Mouse (Mus musculus) liver, adult (tissue): ENCODE data around the gene Gm20388.

Experiments used
- GATA4 ChIP-seq: IDR thresholded peaks from 2 replicates; pipeline ENCODE4 v1.6.1; 2014; ENCODE audit warnings: mild to moderate bottlenecking, low read length; ENCODE audit not compliant: insufficient replicate concordance

The Gm20388 gene

DNA sequence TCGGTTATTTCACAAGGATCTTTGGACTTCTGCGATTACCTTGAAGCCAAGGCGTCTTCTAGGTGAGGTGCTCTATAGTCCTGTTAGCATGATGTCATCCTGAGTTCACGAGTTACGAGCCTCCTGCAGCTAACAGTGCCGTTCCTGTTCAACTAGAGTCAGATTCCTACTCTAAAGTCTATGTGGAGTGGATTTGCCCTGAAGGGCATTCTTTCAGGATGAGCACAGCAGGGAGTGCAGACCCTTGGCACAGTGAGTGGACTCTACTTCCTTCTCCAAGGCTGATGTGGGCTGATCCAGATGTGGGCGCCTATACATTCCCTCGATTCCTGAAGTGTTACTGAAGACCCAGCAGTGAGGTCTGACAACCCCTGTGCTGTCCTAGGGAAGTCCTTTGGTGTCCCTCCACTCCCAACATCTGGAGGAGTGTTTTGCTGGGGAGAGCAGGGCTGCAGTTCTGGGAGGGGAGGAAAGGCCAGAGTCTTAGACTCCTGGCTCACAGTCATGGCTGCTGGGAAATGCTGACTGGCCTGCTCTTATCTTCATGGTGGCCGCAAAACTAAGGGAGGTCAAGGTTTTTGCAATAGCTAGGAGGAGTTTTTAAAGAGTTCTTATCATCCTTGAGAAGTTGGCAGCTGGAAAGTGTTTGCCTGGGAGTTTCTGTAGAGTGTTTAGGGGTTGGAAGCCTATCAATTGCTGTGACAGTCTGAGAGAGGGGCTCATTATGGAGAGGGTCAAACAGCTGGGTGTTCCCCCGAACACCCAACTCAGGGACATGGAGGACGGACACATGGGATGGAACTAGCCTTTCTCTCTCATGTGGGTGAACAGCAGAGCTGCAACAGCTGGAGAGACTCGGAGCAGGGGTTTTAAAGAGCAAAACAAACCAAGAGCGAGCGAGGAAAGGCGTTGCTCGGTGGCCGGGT, 3737.9 kb downstream of the Gm20388 start:
- TF ChIP-seq GATA4, result no peak

DNA sequence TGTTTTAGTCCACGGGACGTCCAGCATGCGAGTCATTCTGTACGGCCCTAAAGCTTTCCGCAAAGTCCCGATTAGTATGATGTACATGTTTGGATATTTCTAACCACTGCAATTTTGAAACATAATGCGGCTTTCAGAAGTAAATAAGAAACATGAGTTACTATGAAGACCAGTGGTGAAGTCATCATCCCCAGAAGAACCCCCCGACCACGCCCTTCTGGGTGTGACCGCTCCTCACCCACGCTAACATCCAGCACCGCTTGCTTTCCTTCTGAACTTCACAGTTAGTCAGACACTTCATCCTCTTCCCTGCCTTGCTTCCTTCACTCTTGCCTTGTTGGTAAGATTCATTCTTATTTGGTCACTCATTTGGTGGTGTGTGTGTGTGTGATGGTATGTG, 3738.8 kb downstream of the Gm20388 start:
- no peak for TF ChIP-seq GATA4

DNA sequence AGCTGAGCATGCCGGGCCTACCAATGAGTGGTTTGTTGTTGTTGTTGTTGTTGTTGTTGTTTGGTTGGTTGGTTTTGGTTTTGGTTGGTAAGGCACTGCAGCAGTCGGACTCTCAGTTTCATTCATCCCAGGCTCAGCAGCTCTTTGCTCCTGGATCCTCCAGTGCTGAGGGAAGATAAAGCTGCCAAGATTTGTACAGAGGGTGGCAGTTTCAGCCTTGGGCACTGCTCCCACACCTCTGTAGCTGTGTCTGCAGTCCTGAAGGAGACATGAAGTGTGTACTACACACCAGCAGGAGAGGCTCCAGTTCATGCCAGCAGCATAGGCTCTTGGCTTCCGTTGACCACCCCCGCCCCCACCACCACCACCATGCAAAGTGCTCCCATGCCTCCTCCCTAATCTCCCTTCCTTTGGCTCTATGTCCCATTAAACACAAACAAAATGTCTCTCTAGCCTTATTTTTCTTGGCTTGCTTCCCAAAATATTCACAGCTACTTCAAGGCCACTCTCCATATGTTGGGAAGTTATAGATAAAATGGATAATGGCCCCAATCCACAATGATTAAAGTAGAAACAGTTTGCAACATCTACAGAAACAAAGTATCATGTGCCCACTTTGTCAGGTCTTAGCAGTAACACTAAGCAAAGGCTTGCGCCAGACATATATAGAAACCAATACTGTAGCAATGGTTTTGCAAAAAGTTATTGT, 3740.9 kb downstream of the Gm20388 start:
- no peak for TF ChIP-seq GATA4

DNA sequence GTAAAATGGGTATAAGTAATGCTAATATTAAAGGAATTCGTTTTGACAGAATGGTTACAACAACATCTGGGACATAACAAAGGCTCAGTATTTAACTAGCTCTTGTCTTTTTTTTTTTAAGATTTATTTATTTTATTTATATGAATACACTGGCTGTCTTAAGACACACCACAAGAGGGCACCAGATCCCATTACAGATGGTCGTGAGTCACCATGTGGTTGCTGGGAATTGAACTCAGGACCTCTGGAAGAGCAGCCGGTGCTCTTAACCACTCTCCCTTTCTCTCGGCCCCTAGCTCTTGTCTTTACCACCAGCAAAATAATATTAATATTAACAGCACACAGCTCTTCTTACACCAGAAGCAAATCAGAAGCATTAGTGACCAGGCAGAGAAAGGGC, 3742.0 kb downstream of the Gm20388 start:
- TF ChIP-seq GATA4, result no peak

DNA sequence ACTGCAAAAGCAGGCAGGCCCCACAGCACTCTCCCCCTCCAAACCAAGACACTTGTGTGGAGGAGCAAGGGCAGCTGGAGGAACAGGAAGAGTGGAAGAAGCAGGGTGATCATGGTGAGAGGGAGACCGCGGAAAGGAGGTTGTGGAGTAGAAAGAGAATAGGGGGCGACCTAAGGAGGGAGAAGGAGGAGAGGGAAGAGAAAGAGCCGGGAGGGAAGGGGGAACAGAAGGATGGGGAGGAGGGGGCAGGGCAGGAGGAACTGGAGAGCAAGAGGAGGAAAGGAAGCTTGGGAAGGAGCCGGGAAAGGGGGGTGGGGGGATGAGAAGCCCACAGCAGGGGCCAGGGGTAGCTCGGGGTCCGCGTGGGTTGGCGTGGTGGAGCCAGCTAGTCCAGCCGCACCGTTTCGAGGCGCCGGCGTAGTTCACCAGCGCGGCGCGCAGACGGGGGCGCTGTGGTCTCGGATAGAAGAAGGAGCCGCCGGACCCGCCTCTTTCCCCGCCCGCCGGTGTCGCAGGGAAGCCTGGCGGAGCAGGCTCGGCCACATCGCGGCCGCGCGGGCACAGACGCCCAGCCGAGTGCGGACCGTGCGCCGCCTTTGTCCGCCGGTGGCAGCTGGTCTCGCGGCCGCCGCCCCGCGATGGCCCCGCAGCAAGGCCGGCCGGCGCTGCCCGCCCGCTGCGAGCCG, 3742.8 kb downstream of the Gm20388 start, which contains the start of gene Rhou:
Rhou (plus strand) TSS at position 622 of the 686 bp plus-strand sequence.
- no peak for TF ChIP-seq GATA4

DNA sequence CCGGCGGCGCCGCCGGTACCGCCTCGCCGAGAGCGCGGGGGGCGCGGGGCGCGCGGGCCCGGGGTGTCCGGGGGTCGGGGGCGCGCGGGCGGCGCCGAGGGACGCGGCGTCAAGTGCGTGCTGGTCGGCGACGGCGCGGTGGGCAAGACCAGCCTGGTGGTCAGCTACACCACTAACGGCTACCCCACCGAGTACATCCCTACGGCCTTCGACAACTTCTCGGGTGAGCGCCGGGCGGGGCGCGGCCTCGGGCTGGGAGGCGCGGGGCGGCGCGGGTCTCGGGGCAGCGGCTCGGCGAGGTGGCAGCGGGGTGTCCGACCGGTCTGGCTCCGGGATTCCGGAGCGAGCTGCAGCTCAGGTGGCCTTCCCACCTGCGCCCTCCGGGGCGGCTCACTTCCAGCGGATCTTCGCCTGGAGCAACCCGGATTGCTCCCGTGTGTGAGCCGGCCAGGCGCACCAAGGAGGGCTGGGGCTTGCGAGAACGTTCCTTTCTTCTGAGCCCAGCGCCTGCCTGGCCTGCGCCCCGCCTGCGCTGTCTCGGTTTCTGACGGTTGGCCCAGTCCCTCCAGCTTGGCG, 3743.4 kb downstream of the Gm20388 start:
- TF ChIP-seq GATA4, result no peak

DNA sequence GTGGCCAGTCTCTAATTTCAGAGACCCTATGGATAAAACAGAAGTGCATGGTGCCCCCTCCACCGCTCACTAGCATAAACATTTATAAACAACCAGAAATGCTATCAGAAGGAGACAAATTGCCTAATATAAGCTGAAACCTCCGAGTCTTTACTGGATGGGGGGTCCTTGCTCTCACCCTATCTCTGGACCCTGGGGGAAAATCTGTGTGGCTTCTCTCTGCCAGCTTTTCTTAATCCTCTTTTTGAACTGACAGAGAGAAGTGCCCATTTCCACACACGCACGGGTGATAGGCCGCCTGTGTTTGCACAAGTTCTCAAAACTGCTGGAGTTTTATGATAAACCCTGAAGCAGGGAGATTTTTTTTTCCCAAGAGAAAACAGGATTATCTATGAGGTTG, 3744.1 kb downstream of the Gm20388 start:
- no peak for TF ChIP-seq GATA4

DNA sequence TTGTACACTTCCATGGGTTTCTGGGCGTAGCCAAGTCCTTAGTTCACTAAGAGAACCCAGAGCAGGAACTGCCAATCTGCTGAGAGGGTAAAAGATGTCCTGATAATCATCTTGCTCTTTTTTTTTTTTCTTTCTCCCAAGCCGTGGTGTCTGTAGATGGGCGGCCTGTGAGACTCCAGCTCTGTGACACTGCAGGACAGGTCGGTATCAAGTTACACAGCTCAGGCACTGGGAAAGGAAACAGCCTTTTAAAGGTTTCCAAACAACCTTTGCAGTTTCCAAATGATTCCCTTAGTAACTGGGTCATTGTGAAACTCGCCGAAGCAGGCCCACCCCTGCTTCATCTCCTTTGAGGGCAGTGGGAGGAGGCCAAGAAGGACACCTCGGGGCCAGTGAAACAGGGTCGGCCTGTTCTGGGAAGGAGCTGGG, 3744.7 kb downstream of the Gm20388 start:
- no peak for TF ChIP-seq GATA4

DNA sequence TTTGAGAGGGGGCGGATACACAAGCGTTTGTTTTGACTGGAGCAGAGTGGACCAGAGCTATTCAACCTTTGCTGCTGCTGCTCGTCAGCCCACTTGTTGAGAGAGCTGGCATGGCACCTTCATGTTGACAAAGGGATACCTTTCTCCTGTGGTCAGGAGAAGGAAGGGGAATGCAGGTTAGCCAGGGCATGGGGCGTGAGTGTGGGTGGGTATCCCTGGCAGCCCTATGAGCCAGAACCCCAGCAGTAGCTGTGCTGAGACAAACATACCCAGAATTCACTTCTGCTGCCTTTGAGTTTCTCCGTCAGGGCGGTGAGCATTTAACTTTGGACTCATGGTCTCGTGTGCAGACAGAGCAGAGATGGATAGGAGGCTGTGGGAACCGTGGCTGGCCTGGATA, 3747.2 kb downstream of the Gm20388 start:
- TF ChIP-seq GATA4, result no peak

DNA sequence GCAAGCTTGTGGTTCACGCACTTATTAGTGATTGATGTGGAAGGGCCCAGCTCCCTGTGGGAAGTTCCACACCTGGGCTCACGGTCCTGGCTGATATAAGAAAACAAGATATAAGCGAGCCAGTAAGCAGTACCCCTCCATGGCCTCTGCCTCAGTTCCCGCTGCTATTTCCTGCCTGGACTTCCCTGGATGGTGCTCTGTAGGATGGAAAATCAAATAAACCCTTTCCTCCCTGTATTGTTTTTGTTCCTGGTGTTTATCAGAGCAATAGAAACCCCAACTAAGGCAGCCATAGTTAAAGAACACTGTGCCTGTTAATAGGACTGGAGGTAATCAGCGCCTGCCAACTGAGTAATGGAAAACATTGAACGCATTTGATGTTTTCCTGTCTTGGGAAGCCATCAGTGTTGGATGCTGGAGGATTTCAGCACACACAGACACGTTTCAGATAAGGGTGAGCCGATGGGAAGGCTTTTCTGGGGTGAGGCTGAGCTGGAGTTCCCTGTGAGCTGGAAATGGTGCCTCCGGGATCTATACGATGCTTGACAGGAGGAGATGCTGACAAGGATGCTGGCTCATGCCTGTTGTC, 3748.9 kb downstream of the Gm20388 start:
- TF ChIP-seq GATA4, result no peak

DNA sequence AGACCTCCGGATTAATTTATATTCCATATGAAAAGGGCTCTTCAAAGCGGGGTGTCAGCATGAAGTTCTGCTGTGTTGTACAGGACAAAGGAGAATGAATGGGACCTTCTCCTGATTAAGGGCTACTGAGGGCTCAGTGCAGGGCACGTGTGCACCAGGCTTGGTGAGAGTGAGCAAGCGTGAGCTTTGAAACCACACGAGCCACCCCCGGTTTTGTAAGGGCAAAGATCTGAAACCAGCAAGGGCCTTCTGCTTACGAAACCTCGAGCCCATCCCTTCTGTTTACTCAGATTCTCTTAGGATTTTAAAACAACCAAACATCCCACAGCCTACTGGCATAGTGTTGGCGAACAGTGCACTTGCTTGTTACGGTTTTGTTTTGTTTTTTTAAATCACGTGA, 3750.9 kb downstream of the Gm20388 start:
- TF ChIP-seq GATA4, result no peak

DNA sequence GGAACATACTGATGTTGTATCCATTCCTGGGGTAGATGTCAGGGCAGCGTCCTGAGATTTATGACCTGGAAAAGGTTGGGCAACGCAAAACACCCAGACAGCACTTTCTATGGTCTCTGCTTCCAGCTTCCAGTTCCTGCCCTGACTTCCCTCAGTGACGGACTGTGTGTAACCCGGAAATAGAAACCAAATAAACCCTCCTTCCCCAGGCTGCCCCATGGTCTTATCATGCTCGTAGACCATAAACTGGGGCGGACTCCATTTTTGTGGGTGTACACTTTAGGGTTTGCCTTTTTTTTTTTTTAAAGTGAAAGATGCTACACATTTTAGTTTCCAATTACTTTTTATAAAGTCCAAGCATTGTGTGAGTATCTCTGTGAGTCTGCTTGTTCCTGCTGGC, 3754.9 kb downstream of the Gm20388 start:
- TF ChIP-seq GATA4, result no peak

DNA sequence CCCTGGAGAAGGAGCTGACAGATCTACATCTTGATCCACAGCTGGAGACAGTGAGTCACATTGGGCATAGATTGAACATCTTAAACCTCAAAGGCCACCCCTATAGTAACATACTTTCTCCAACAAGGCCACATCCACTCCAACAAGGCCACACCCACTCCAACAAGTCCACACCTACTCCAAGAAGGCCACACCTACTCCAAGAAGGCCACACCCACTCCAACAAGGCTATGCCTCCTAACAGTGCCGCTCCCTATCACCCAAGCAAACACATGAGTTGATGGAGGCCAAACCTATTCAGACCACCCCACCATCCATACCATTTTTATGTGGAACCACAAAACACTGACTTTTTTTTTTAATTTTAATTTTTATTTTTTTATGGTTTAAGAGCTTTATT, 3756.2 kb downstream of the Gm20388 start:
- TF ChIP-seq GATA4, result no peak

DNA sequence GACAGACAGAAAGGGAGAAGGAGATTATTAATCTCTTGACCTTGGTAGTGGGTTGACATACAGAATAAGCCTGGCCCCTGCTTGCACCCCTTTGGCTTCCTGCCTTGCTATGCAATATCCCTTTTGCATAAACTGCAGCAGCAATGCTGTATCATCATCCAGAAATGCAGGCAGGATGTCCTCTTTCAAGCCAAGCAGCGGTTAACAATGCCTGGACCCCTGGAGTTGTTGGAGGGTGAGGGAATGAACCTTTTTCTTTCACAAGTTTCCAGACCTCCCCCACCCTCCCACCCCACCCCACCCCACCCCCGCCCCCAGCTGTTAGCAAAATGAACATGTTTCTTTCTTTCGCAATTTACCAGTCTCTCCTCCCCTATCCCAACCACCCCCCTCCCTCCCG, 3758.0 kb downstream of the Gm20388 start:
- TF ChIP-seq GATA4, result no peak

DNA sequence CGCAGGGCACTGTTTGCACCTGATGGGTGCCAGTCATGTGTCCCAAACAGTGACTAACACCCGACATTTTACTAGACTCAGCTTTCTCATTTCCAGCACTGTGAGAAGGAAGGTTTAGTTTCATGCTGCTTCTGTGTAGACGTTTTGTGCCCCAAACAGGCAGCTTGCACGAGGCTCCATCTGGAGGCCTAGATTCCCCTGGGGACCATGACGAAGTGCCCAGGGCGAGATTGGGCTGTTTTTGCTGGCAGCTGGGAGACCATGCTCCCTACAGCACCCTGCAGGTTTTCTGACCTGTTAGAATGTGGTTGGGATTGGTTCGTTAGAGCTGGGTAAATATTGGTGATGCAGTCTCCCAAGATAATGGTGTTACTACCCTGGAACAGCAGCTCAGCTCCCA, 3760.1 kb downstream of the Gm20388 start:
- TF ChIP-seq GATA4, result no peak
